Mouse (Mus musculus): ENCODE results near the gene Ptprk.
A peak's percentile ranks its signal among the peaks of the same experiment; 100 is the strongest.

The Ptprk gene

GRCm38 (mm10) chr10:28586565-28587138 is 512.0 kb downstream of the Ptprk start:
- DNase-seq (ENCODE audit: low read depth, low spot score), result no peak
- Histone ChIP-seq H3K27me3 (ENCODE audit: control insufficient read depth, insufficient read depth, low read length, poor library complexity, severe bottlenecking) (no peaks in the 10 kb centered on the region), H3K36me3 (ENCODE audit: control insufficient read depth, insufficient read depth, low read length, poor library complexity, severe bottlenecking) (no peaks in the 10 kb centered on the region)

DNA sequence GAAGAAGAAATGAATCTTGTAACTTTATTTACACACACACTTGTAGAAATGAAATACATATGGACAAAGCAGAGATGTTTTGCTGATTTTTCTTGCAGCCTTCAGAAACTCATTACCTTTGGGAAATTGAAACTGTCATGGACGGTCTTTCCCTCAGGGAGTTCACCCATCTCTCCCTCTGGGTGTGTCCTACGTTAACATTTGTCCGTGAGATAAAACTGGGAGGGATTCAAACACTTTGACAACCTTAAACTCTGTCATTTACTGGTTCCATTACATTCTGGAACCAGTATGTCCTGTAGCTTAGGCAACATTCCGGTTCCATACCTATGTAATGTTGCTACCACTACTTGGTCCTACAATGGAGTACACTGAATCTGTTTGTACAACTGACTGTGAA is 513.8 kb downstream of the Ptprk start:
- DNase-seq (ENCODE audit: low read depth, low spot score), result no peak
- Histone ChIP-seq H3K27me3 (ENCODE audit: control insufficient read depth, insufficient read depth, low read length, poor library complexity, severe bottlenecking) (no peaks in the 10 kb centered on the region), H3K36me3 (ENCODE audit: control insufficient read depth, insufficient read depth, low read length, poor library complexity, severe bottlenecking) (no peaks in the 10 kb centered on the region)

- no peak for DNase-seq (ENCODE audit: low read depth, low spot score)
- Histone ChIP-seq H3K36me3 (ENCODE audit: control insufficient read depth, insufficient read depth, low read length, poor library complexity, severe bottlenecking) (no peaks in the 10 kb centered on the region), H3K27me3 (ENCODE audit: control insufficient read depth, insufficient read depth, low read length, poor library complexity, severe bottlenecking) (no peaks in the 10 kb centered on the region)
Measured at GRCm38 (mm10) chr10:28590822-28591221, 516.2 kb downstream of the Ptprk start.

DNA sequence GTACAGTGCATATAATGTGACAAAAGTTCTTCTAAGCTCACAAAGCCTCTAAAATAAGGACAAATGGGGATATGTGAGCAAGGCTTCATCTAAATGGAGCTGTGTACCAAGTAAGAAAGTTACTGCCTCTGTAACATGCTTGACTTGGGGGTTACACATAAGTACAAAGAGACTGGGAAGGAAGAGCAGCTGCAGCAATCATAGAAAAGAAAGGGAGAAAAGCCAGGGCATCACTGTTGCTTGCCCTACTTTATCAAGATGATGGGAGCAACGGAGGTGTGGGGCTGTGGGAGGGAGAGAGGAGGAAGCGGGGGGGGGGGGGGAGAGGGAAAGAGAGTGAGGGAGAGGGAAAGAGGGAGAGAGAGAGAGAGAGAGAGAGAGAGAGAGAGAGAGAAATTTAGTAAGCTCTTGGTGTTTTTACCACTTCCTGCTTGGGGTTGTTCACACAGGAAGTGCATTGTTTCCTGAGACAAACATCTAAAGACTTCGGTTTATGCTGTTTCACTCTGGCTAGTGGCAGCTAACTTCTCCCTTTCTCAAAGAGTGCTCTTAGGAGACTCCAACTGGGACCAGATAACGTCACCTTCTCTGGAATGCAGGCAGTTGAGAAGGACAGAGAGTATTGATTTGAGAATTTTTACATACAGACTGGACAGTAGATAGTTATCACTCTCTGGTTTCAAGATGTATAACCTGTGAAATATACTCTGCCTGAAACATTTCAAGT is 519.1 kb downstream of the Ptprk start:
- peak; percentile 28 for DNase-seq (ENCODE audit: low read depth, low spot score)
- no peaks in the 10 kb centered on the region for H3K36me3 ChIP-seq (ENCODE audit: control insufficient read depth, insufficient read depth, low read length, poor library complexity, severe bottlenecking)

GRCm38 (mm10) chr10:28596897-28597296 is 522.3 kb downstream of the Ptprk start:
- Histone ChIP-seq H3K27me3 (ENCODE audit: control insufficient read depth, insufficient read depth, low read length, poor library complexity, severe bottlenecking) (no peaks in the 10 kb centered on the region), H3K36me3 (ENCODE audit: control insufficient read depth, insufficient read depth, low read length, poor library complexity, severe bottlenecking) (no peaks in the 10 kb centered on the region)
- no peak for DNase-seq (ENCODE audit: low read depth, low spot score)

More for the DNA sequence above, 519.1 kb downstream of the Ptprk start:
- no peaks in the 10 kb centered on the region for H3K27me3 ChIP-seq (ENCODE audit: control insufficient read depth, insufficient read depth, low read length, poor library complexity, severe bottlenecking)

DNA sequence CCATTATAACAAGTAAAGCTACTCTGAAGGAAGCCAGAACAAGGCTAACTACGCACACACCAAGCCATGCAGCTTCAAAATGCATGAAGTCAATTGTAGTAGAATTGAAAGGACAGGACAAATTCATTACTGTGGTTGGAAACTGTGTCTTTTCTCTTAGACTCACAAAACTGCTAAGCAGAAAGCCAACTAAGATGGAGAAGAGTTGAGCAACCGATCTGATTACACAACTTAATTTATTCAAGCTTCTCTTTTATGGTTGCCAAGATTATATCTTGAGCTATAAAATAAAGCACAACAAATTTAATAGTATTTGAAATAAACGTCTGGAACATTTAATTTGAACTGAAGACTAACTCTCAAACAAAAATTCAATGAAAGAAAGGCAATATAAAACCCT is 534.5 kb downstream of the Ptprk start:
- no peak for DNase-seq (ENCODE audit: low read depth, low spot score)
- Histone ChIP-seq H3K27me3 (ENCODE audit: control insufficient read depth, insufficient read depth, low read length, poor library complexity, severe bottlenecking) (no peaks in the 10 kb centered on the region), H3K36me3 (ENCODE audit: control insufficient read depth, insufficient read depth, low read length, poor library complexity, severe bottlenecking) (no peaks in the 10 kb centered on the region)

DNA sequence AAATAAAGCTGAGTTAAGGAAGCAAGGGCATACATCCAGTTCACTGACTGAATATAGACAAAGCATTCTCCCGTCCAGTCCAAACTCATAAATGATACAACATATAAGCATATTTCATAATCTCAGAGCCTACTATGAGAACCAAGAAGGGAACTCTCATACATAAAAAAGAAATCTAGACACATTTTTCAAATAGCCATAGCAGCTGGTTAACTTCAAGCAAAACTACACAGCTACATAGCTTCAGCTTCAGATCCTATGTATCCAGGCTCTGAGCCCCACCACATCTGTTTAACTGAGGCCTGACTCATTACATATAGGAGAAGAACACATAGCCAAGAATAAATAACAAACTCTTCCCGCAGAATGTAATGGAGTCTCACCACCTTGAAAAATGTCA is 539.8 kb downstream of the Ptprk start:
- no peaks in the 10 kb centered on the region for H3K27me3 ChIP-seq (ENCODE audit: control insufficient read depth, insufficient read depth, low read length, poor library complexity, severe bottlenecking)
- DNase-seq (ENCODE audit: low read depth, low spot score), result no peak
- H3K36me3 ChIP-seq (ENCODE audit: control insufficient read depth, insufficient read depth, low read length, poor library complexity, severe bottlenecking), result no peaks in the 10 kb centered on the region

DNA sequence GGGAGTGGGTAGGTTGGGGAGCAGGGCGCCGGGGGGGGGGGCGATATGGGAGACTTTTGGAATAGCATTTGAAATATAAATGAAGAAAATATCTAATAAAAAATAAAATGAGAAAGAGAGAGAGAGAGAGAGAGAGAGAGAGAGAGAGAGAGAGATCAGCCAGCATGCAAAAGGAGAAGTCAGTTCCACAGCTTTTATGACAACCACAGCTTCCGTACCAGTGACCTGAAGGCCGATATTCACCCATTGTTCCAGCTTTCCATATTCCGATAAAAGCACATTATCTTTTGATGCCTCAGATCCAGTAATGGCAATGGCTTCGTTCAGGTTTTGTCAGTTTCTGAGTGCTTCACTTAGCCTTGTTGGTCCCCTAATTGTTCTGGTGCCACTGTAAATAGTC is 542.6 kb downstream of the Ptprk start:
- Histone ChIP-seq H3K36me3 (ENCODE audit: control insufficient read depth, insufficient read depth, low read length, poor library complexity, severe bottlenecking) (no peaks in the 10 kb centered on the region), H3K27me3 (ENCODE audit: control insufficient read depth, insufficient read depth, low read length, poor library complexity, severe bottlenecking) (no peaks in the 10 kb centered on the region)
- no peak for DNase-seq (ENCODE audit: low read depth, low spot score)

GRCm38 (mm10) chr10:28618002-28618401 is 543.4 kb downstream of the Ptprk start:
- H3K36me3 ChIP-seq (ENCODE audit: control insufficient read depth, insufficient read depth, low read length, poor library complexity, severe bottlenecking), result no peaks in the 10 kb centered on the region
- H3K27me3 ChIP-seq (ENCODE audit: control insufficient read depth, insufficient read depth, low read length, poor library complexity, severe bottlenecking), result no peaks in the 10 kb centered on the region
- DNase-seq (ENCODE audit: low read depth, low spot score), result no peak

- H3K36me3 ChIP-seq (ENCODE audit: control insufficient read depth, insufficient read depth, low read length, poor library complexity, severe bottlenecking), result no peaks in the 10 kb centered on the region
- no peaks in the 10 kb centered on the region for H3K27me3 ChIP-seq (ENCODE audit: control insufficient read depth, insufficient read depth, low read length, poor library complexity, severe bottlenecking)
- no peak for DNase-seq (ENCODE audit: low read depth, low spot score)
Measured at GRCm38 (mm10) chr10:28619415-28619814, 544.8 kb downstream of the Ptprk start.

DNA sequence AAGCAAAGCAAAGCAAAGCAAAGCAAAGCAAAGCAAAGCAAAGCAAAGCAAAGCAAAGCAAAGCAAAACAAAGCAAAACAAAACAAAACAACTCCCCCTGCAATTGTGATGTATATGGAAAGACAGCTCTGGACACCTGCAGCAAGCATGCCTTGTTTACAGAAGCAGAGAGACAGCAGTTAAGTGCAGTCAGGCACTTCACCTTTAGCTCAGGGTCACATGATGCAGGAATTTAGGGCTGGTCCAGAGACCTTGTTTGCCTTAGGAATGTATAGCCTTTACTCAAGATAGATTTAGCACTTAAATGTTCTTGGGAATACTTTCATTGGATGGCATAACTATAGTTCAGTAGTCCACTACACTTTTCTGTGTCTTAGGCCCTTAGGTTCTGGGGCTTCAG is 561.5 kb downstream of the Ptprk start:
- no peak for DNase-seq (ENCODE audit: low read depth, low spot score)
- no peaks in the 10 kb centered on the region for H3K27me3 ChIP-seq (ENCODE audit: control insufficient read depth, insufficient read depth, low read length, poor library complexity, severe bottlenecking)
- no peaks in the 10 kb centered on the region for H3K36me3 ChIP-seq (ENCODE audit: control insufficient read depth, insufficient read depth, low read length, poor library complexity, severe bottlenecking)

DNA sequence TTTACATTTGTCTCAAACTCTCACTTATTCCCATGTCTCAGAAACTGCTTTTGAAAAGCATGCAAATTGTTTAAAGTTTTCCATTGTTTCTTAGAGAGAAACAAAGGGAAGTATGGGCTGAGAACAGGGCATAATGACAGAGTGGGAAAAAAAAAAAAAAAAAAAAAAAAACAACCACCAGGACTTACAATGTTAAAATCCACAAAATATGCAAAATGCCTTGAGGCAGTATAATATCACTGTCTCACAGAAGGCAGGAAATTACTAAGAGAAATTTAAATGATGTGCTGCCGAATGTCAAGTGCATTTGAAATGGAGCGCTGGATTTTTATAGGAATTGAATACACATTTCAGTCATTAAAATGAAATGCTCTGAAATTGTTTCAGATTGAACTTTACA is 567.3 kb downstream of the Ptprk start:
- Histone ChIP-seq H3K27me3 (ENCODE audit: control insufficient read depth, insufficient read depth, low read length, poor library complexity, severe bottlenecking) (no peaks in the 10 kb centered on the region), H3K36me3 (ENCODE audit: control insufficient read depth, insufficient read depth, low read length, poor library complexity, severe bottlenecking) (no peaks in the 10 kb centered on the region)
- DNase-seq (ENCODE audit: low read depth, low spot score), result no peak
